Mouse (Mus musculus): Measurements from ENCODE around the gene Ddx39. TPM values are rescaled to one million over a fixed set of nuclear protein-coding genes. Genes with fewer than 3 reads are reported as not detected.

Gene Ddx39
- polyA plus RNA-seq, 1 experiment from 2014 or later = 75.5 TPM

GRCm38 (mm10) chr8:83669013-83669412, 46.0 kb upstream of the Ddx39 start:
- Histone ChIP-seq H3K9me3 (ENCODE audit: control insufficient read depth) (no peaks in the 10 kb centered on the region), H3K4me2 (replicated peaks; ENCODE audit: low read depth) (peak overlapping the region; percentile 63), H3K27me3 (replicated peaks; ENCODE audit: control insufficient read depth, insufficient read depth, low read length) (no peaks in the 10 kb centered on the region), H3K4me3 (ENCODE audit: low read depth, low read length) (no peak overlapping the region; the same call in 1 of the 2 replicates), H3K4me1 (replicated peaks; ENCODE audit: control insufficient read depth, insufficient read depth, low read length) (peaks cover 6% of the 10 kb centered on the region; the same call in 1 of the 2 replicates), H3K27ac (ENCODE audit: low read depth, low read length) (no peak overlapping the region), H3K36me3 (ENCODE audit: control insufficient read depth, insufficient read depth) (peaks cover 58% of the 10 kb centered on the region), H3K9ac (ENCODE audit: low read depth, low read length) (no peak overlapping the region)
- WGBS = 68% methylated on average over 16 of the region's 16 CpGs
- no peak for ATAC-seq
- no peak for TF ChIP-seq CTCF (IDR thresholded peaks at IDR 0.05; ENCODE audit: low read depth)

- no peak overlapping the region for H3K4me3 ChIP-seq (ENCODE audit: low read depth, low read length)
- H3K9ac ChIP-seq (ENCODE audit: low read depth, low read length) = no peak overlapping the region
- H3K4me1 ChIP-seq (replicated peaks; ENCODE audit: control insufficient read depth, insufficient read depth, low read length) = peaks cover 4% of the 10 kb centered on the region; the same call in 1 of the 2 replicates
- H3K4me2 ChIP-seq (replicated peaks; ENCODE audit: low read depth) = no peak overlapping the region
- no peak for ATAC-seq
- H3K27ac ChIP-seq (ENCODE audit: low read depth, low read length) = no peak overlapping the region
- TF ChIP-seq CTCF (IDR thresholded peaks at IDR 0.05; ENCODE audit: low read depth) = no peak
- no peaks in the 10 kb centered on the region for H3K9me3 ChIP-seq (ENCODE audit: control insufficient read depth)
- H3K27me3 ChIP-seq (replicated peaks; ENCODE audit: control insufficient read depth, insufficient read depth, low read length) = no peaks in the 10 kb centered on the region
- H3K36me3 ChIP-seq (ENCODE audit: control insufficient read depth, insufficient read depth) = peaks cover 76% of the 10 kb centered on the region
- WGBS = 63% methylated on average over 5 of the region's 5 CpGs
Measured at GRCm38 (mm10) chr8:83672936-83673335, 42.0 kb upstream of the Ddx39 start.

- WGBS = 86% methylated on average over 5 of the region's 5 CpGs
- no peak overlapping the region for H3K4me2 ChIP-seq (replicated peaks; ENCODE audit: low read depth)
- H3K4me1 ChIP-seq (replicated peaks; ENCODE audit: control insufficient read depth, insufficient read depth, low read length) = no peaks in the 10 kb centered on the region
- no peak overlapping the region for H3K4me3 ChIP-seq (ENCODE audit: low read depth, low read length)
- no peak for TF ChIP-seq CTCF (IDR thresholded peaks at IDR 0.05; ENCODE audit: low read depth)
- no peak overlapping the region for H3K27ac ChIP-seq (ENCODE audit: low read depth, low read length)
- H3K36me3 ChIP-seq (ENCODE audit: control insufficient read depth, insufficient read depth) = peaks cover 85% of the 10 kb centered on the region
- H3K9me3 ChIP-seq (ENCODE audit: control insufficient read depth) = no peaks in the 10 kb centered on the region
- no peak overlapping the region for H3K9ac ChIP-seq (ENCODE audit: low read depth, low read length)
- H3K27me3 ChIP-seq (replicated peaks; ENCODE audit: control insufficient read depth, insufficient read depth, low read length) = no peaks in the 10 kb centered on the region
- ATAC-seq = no peak
Measured at GRCm38 (mm10) chr8:83674497-83674896, 40.5 kb upstream of the Ddx39 start.

GRCm38 (mm10) chr8:83679866-83680265, 35.1 kb upstream of the Ddx39 start:
- no peak overlapping the region for H3K9ac ChIP-seq (ENCODE audit: low read depth, low read length)
- no peaks in the 10 kb centered on the region for H3K9me3 ChIP-seq (ENCODE audit: control insufficient read depth)
- H3K4me2 ChIP-seq (replicated peaks; ENCODE audit: low read depth) = no peak overlapping the region
- no peaks in the 10 kb centered on the region for H3K27me3 ChIP-seq (replicated peaks; ENCODE audit: control insufficient read depth, insufficient read depth, low read length)
- WGBS = 89% methylated on average over 12 of the region's 12 CpGs
- no peak overlapping the region for H3K4me3 ChIP-seq (ENCODE audit: low read depth, low read length)
- no peak overlapping the region for H3K27ac ChIP-seq (ENCODE audit: low read depth, low read length)
- no peak for ATAC-seq
- TF ChIP-seq CTCF (IDR thresholded peaks at IDR 0.05; ENCODE audit: low read depth) = no peak
- H3K36me3 ChIP-seq (ENCODE audit: control insufficient read depth, insufficient read depth) = peaks cover 92% of the 10 kb centered on the region
- no peaks in the 10 kb centered on the region for H3K4me1 ChIP-seq (replicated peaks; ENCODE audit: control insufficient read depth, insufficient read depth, low read length)

- H3K27ac ChIP-seq (ENCODE audit: low read depth, low read length) = no peak overlapping the region
- no peak for TF ChIP-seq CTCF (IDR thresholded peaks at IDR 0.05; ENCODE audit: low read depth)
Measured at GRCm38 (mm10) chr8:83680603-83681002, 34.4 kb upstream of the Ddx39 start.

GRCm38 (mm10) chr8:83681099-83681498, 33.9 kb upstream of the Ddx39 start:
- Histone ChIP-seq H3K9ac (ENCODE audit: low read depth, low read length) (no peak overlapping the region), H3K4me3 (ENCODE audit: low read depth, low read length) (no peak overlapping the region), H3K9me3 (ENCODE audit: control insufficient read depth) (no peaks in the 10 kb centered on the region), H3K4me2 (replicated peaks; ENCODE audit: low read depth) (no peak overlapping the region), H3K27ac (ENCODE audit: low read depth, low read length) (no peak overlapping the region), H3K36me3 (ENCODE audit: control insufficient read depth, insufficient read depth) (peaks cover 93% of the 10 kb centered on the region), H3K4me1 (replicated peaks; ENCODE audit: control insufficient read depth, insufficient read depth, low read length) (no peaks in the 10 kb centered on the region), H3K27me3 (replicated peaks; ENCODE audit: control insufficient read depth, insufficient read depth, low read length) (no peaks in the 10 kb centered on the region)
- no peak for TF ChIP-seq CTCF (IDR thresholded peaks at IDR 0.05; ENCODE audit: low read depth)
- WGBS = 44% methylated on average over 6 of the region's 6 CpGs
- ATAC-seq = no peak

More at GRCm38 (mm10) chr8:83680603-83681002, 34.4 kb upstream of the Ddx39 start:
- 69% methylated on average over 5 of the region's 5 CpGs for WGBS
- no peaks in the 10 kb centered on the region for H3K4me1 ChIP-seq (replicated peaks; ENCODE audit: control insufficient read depth, insufficient read depth, low read length)
- H3K4me2 ChIP-seq (replicated peaks; ENCODE audit: low read depth) = no peak overlapping the region
- H3K27me3 ChIP-seq (replicated peaks; ENCODE audit: control insufficient read depth, insufficient read depth, low read length) = no peaks in the 10 kb centered on the region
- H3K9me3 ChIP-seq (ENCODE audit: control insufficient read depth) = no peaks in the 10 kb centered on the region
- ATAC-seq = no peak; the same call in 1 of the 2 replicates
- H3K9ac ChIP-seq (ENCODE audit: low read depth, low read length) = no peak overlapping the region
- H3K36me3 ChIP-seq (ENCODE audit: control insufficient read depth, insufficient read depth) = peaks cover 93% of the 10 kb centered on the region
- H3K4me3 ChIP-seq (ENCODE audit: low read depth, low read length) = no peak overlapping the region

GRCm38 (mm10) chr8:83684517-83684916, 30.5 kb upstream of the Ddx39 start:
- H3K9ac ChIP-seq (ENCODE audit: low read depth, low read length) = no peak overlapping the region
- H3K27me3 ChIP-seq (replicated peaks; ENCODE audit: control insufficient read depth, insufficient read depth, low read length) = no peaks in the 10 kb centered on the region
- no peaks in the 10 kb centered on the region for H3K4me1 ChIP-seq (replicated peaks; ENCODE audit: control insufficient read depth, insufficient read depth, low read length)
- TF ChIP-seq CTCF (IDR thresholded peaks at IDR 0.05; ENCODE audit: low read depth) = no peak
- peaks cover 76% of the 10 kb centered on the region for H3K36me3 ChIP-seq (ENCODE audit: control insufficient read depth, insufficient read depth)
- H3K9me3 ChIP-seq (ENCODE audit: control insufficient read depth) = no peaks in the 10 kb centered on the region
- no peak overlapping the region for H3K27ac ChIP-seq (ENCODE audit: low read depth, low read length)
- 94% methylated on average over 9 of the region's 9 CpGs for WGBS
- no peak overlapping the region for H3K4me2 ChIP-seq (replicated peaks; ENCODE audit: low read depth)
- H3K4me3 ChIP-seq (ENCODE audit: low read depth, low read length) = no peak overlapping the region
- ATAC-seq = no peak

Data from intestine, postnatal 0 days (tissue).